Mouse (Mus musculus) heart, embryonic 16.5 days (tissue): ENCODE data around the gene Uvrag. TPM values are rescaled to one million over a fixed set of nuclear protein-coding genes. Genes with fewer than 3 reads are reported as not detected.

ENCODE experiments used
- ATAC-seq: fragments of 200-750 bp; cut with Nextera tagmentation; replicated peaks from 2 replicates; pipeline ENCODE4 v1.8.0; 2017; ENCODE audit warnings: moderate number of reproducible peaks; ENCODE audit not compliant: insufficient read depth, low FRiP score; ENCODE audit errors: extremely low read depth
- H3K27ac ChIP-seq: fragments of 300-500 bp; sonication (generic); 2 replicates; pipeline ENCODE4 v1.5.1; 2014; ENCODE audit warnings: mild to moderate bottlenecking, low read length, control low read depth, moderate library complexity
- H3K27me3 ChIP-seq: fragments of 300-500 bp; sonication (generic); 2 replicates; pipeline ENCODE4 v1.6.1; 2014; ENCODE audit warnings: low read length, mixed read lengths; ENCODE audit not compliant: control insufficient read depth, insufficient read depth
- H3K36me3 ChIP-seq: fragments of 300-500 bp; sonication (generic); 2 replicates; pipeline ENCODE4 v1.6.1; 2014; ENCODE audit not compliant: control insufficient read depth, insufficient read depth
- H3K4me1 ChIP-seq: fragments of 300-500 bp; sonication (generic); 2 replicates; pipeline ENCODE4 v1.6.1; 2014; ENCODE audit warnings: low read length, mixed read lengths; ENCODE audit not compliant: control insufficient read depth, insufficient read depth
- H3K4me2 ChIP-seq: fragments of 300-500 bp; sonication (generic); 2 replicates; pipeline ENCODE4 v1.6.1; 2014; ENCODE audit warnings: low read depth, mild to moderate bottlenecking, control low read depth, low read length
- H3K4me3 ChIP-seq: fragments of 300-500 bp; sonication (generic); 2 replicates; pipeline ENCODE4 v1.5.1; 2014; ENCODE audit warnings: mild to moderate bottlenecking, control low read depth, low read length
- H3K9ac ChIP-seq: fragments of 300-500 bp; sonication (generic); 2 replicates; pipeline ENCODE4 v1.6.1; 2014; ENCODE audit warnings: low read length, control low read depth
- H3K9me3 ChIP-seq: fragments of 300-500 bp; sonication (generic); replicated peaks from 2 replicates; pipeline ENCODE4 v1.6.1; 2016; ENCODE audit warnings: low read length; ENCODE audit not compliant: control insufficient read depth
- WGBS: fragments of 180-500 bp; shearing (Covaris S2); extraction: QIAGEN DNeasy Blood & Tissue Kit; methylation state at CpG from one replicate; pipeline ENCODE4 v1.1.7; 2014; 5-methylcytosine and 5-hydroxymethylcytosine counted together
- polyA plus RNA-seq: library from polyadenylated mRNA; unstranded; fragments of >200 nt; fragmentation: Nextera tagmentation; extraction: Ambion mirVana; gene quantifications from 2 replicates; pipeline ENCODE4 v1.2.1, GENCODE M21; 2015

Uvrag gene
- polyA plus RNA-seq, 1 experiment from 2014 or later, result 16.3 TPM

DNA sequence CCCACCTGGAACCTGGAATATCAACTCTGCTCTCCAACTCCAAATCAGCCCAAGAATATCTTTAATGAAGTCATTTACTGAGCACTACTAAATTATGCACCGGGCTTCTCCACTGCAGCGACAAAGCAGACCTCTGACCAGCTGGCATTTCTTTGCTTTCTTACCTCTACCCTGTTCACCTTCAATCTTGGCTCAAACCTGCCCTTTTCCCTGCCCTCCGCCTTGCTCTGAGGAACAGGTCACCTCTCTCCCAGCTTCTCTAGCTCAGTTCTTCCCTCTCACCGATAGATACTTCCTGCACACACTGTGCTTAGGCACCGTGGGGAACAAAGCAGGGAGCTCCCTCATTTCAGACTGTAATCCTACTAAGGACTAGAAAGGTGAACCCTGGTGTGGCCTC is 18.3 kb downstream of the Uvrag start:
- Histone ChIP-seq H3K4me1 (peaks cover 34% of the 10 kb centered on the region), H3K27ac (no peak overlapping the region), H3K9ac (no peak overlapping the region), H3K4me2 (no peak overlapping the region), H3K4me3 (no peak overlapping the region), H3K27me3 (no peaks in the 10 kb centered on the region), H3K36me3 (0 out of 2 replicates have a peak, but pooled peaks cover 3% of the 10 kb centered on the region), H3K9me3 (peaks cover 4% of the 10 kb centered on the region; the same call in 1 of the 2 replicates)
- 63% methylated on average over 5 of the region's 5 CpGs for WGBS
- ATAC-seq, result no peak

DNA sequence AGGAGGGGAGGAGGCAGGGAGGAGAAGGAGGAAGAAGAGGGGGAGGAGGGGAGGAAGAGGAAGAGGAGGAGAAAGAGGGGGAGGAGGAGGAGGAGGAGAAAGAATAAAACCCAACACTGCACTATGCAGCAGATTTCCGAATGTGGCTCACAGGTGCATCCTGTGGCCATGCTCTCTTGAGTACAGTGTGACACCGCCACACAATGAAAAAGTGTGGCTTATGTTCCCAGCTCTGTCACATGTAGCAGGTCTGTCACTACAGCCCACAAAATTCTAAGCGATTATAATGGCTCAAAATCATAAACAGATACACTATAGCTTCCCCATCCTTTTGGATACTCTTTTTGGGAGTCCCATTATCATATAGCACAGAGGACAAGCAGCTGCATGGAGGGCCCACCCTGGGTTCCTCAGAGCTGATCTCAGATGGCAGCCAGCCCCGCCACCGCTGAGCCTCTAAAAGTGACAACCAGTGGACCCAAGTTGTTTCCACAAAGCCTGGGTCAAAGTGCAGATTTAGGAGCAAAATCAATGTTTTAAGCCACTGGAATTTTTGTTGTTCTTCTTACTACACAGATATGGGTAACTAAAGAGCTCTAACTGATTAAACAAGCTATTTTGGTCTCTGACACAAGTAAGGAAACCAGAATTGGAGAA is 19.9 kb downstream of the Uvrag start:
- H3K4me2 ChIP-seq, result no peak overlapping the region
- peaks cover 4% of the 10 kb centered on the region; the same call in 1 of the 2 replicates for H3K9me3 ChIP-seq
- 79% methylated on average over 5 of the region's 5 CpGs for WGBS
- H3K36me3 ChIP-seq, result 0 out of 2 replicates have a peak, but pooled peaks cover 3% of the 10 kb centered on the region
- H3K27ac ChIP-seq, result peak overlapping the region; percentile 51
- H3K4me1 ChIP-seq, result peaks cover 18% of the 10 kb centered on the region
- no peak overlapping the region for H3K9ac ChIP-seq
- 0 out of 2 replicates have a peak, but pooled peaks have one; percentile 49 for ATAC-seq
- no peak overlapping the region for H3K4me3 ChIP-seq
- H3K27me3 ChIP-seq, result no peaks in the 10 kb centered on the region

DNA sequence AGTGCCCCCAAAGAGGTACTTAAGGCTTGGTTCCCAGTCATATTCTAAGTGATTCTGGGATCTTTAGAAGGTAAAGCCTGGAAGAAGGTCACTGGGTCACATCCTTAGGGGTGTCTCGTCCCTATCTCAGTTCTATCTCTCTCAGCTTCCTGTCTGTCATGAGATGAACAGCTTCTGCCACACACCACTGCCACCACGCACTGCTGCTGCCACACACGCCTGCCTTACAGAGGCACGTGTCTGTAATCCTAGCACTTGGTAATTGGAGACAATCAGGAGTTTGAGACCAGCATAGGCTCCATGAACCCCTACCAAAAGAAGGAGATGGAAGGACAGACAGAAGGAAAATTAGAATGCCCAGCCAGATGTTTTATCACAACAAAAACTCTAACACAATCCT is 20.9 kb downstream of the Uvrag start:
- 60% methylated on average over 4 of the region's 4 CpGs for WGBS
- Histone ChIP-seq H3K9ac (no peak overlapping the region), H3K9me3 (peaks cover 4% of the 10 kb centered on the region; the same call in 1 of the 2 replicates), H3K27me3 (no peaks in the 10 kb centered on the region), H3K36me3 (0 out of 2 replicates have a peak, but pooled peaks cover 3% of the 10 kb centered on the region), H3K4me2 (no peak overlapping the region), H3K27ac (no peak overlapping the region), H3K4me1 (peaks cover 14% of the 10 kb centered on the region), H3K4me3 (no peak overlapping the region)
- ATAC-seq, result no peak

DNA sequence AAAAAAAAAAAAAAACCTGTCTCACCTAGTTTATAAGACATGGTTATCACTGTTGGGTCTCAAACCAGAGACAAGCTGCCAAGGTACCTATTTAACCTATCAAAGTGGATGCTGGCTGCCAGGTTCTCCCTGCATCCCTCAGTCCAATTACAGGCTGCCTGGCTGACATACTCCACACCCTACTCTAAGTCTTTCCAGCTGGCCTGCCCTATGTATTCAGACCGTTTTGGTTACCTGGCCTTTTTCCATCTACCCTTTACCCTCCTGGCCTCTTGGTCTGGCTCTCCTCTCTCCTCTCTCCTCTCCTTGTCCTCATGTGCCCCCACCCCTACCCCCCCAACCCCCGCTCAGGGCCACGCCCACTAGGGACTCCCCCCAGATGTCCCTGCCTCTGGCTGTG is 24.2 kb downstream of the Uvrag start:
- Histone ChIP-seq H3K36me3 (no peaks in the 10 kb centered on the region), H3K4me1 (peaks cover 16% of the 10 kb centered on the region), H3K27ac (no peak overlapping the region), H3K9ac (no peak overlapping the region), H3K27me3 (no peaks in the 10 kb centered on the region), H3K4me2 (no peak overlapping the region), H3K9me3 (no peaks in the 10 kb centered on the region), H3K4me3 (no peak overlapping the region)
- no peak for ATAC-seq
- WGBS, result 65% methylated on average over 3 of the region's 3 CpGs

DNA sequence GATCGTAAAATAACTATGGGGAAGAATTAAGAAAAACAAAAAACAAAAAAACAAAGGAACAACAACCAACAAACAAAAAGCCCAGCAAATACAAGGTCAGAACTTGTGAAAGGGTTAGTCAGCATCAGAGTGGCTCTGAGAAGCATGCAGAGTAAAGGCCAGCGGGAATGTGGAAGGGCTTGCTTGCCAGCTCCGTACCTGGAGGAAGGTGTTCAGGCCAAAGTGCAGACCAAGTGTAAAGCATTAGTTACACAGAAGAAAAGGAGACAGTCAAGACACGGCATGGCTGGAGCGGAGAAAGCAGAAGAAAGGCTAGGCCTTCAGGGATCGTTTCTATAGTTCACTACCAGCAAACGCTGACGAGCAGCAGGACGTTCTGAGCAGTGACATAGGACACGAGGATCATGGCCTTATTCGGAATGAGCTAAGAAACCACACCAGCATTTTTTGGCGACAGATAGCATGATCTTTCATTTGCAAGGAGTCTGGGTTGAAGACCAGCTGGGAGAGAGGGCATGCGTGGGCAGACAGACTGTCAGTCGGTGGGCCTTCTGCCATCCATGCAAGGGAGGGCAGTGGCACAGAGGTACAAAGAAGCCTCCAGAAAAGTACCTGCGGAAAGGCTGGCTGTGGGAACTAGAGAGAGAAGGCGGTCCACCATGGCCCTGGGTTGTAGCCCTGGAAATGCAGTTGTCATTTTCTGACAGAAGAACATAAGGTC is 26.8 kb downstream of the Uvrag start:
- Histone ChIP-seq H3K4me2 (no peak overlapping the region), H3K9ac (no peak overlapping the region), H3K4me3 (no peak overlapping the region), H3K4me1 (peaks cover 8% of the 10 kb centered on the region; the same call in 1 of the 2 replicates), H3K27me3 (no peaks in the 10 kb centered on the region), H3K36me3 (no peaks in the 10 kb centered on the region), H3K9me3 (no peaks in the 10 kb centered on the region), H3K27ac (no peak overlapping the region)
- no peak for ATAC-seq
- 82% methylated on average over 16 of the region's 16 CpGs for WGBS

DNA sequence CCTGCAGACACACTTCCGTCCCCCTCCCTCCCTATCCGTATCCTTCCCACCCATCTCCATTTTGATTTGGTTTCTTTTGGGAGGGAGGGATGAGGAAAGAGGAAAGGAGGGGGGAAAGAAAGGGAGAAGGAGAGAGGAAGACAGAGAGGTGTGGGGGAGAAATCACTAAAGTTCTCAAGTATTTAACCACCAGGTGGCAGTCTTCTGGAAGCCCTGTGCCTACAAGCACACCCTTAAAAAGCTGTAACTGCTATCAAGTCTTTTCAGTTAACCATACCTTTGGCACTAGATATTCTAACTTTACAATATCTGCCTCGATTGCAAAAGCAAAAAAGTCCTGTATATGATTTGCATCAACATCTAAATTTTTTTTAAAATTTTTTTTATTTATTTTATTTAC is 33.4 kb downstream of the Uvrag start:
- peaks cover 4% of the 10 kb centered on the region; the same call in 1 of the 2 replicates for H3K4me1 ChIP-seq
- H3K9ac ChIP-seq, result no peak overlapping the region
- H3K4me3 ChIP-seq, result no peak overlapping the region
- H3K4me2 ChIP-seq, result no peak overlapping the region
- no peaks in the 10 kb centered on the region for H3K36me3 ChIP-seq
- ATAC-seq, result peak; percentile 49; the same call in 1 of the 2 replicates
- 48% methylated on average over 3 of the region's 3 CpGs for WGBS
- no peak overlapping the region for H3K27ac ChIP-seq
- H3K9me3 ChIP-seq, result no peaks in the 10 kb centered on the region
- H3K27me3 ChIP-seq, result no peaks in the 10 kb centered on the region

DNA sequence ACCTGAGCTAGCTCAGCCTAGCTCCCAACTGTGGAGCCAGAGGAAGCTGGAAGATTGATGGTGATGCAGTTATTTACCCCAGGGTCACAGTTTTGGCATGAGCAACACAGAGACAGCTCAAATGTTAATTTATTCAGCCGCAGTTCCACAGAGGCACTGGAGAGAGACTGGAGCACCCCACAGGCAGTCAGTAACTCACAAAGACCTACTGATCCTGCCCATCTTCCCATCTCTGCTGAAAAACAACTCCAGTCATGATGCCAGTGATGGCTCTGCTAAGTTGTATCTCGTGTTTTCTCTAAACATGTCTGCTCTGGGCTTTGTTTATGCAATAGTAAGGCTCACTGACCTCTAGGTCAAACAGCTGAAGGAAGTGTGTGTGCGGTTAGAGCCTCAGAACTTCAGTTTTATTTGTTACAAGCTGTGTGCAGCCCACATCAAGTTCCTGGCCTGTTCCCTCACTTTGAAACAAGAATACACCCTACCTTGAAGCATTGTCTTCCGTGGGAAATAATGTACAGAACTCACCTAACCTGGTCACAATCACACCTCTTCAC is 34.1 kb downstream of the Uvrag start:
- no peaks in the 10 kb centered on the region for H3K36me3 ChIP-seq
- H3K9me3 ChIP-seq, result no peaks in the 10 kb centered on the region
- peaks cover 8% of the 10 kb centered on the region; the same call in 1 of the 2 replicates for H3K4me1 ChIP-seq
- no peaks in the 10 kb centered on the region for H3K27me3 ChIP-seq
- no peak overlapping the region for H3K4me3 ChIP-seq
- ATAC-seq, result no peak
- no peak overlapping the region for H3K9ac ChIP-seq
- no peak overlapping the region for H3K27ac ChIP-seq
- H3K4me2 ChIP-seq, result no peak overlapping the region
- 69% methylated on average over 4 of the region's 4 CpGs for WGBS

DNA sequence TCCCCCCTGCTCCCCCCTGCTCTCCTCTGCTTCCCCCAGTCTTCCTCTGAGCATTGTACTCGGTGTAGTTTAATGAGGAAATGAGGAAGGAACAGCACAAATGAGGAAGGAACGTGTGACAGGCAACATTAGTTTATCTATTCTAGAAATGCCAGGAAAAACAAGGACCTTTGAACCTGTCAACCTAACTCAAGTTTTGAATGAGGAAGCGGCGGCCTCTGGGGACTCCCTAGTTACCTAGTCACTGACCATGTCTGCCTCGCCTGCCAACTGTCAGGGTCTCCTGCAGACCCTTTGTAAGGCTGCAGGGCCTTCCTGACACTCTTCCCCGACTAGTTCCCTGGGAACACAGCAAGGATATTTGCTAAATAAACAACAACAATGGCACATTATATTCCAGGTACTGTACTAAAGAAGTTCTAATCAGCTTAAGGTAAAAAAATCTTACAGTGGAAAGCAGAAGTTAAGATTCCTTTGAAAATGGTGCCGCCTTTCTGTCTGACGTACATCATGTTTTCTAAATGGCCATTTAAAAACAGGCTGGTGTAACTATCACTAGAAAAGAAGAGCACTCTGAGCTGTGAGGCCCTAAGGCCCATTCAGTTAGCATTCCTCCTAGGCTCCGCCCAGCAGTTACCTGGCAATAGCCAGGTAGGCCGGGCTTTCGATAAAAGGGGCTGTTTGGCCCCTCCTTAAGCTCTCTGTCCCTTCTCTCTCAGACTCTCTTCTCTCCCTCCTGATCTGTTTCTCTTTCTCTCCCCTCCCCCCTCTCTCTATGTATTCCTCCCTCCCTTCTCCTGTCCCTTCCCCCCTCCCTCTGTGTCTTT is 39.0 kb downstream of the Uvrag start:
- Histone ChIP-seq H3K4me2 (no peak overlapping the region), H3K9me3 (no peaks in the 10 kb centered on the region), H3K36me3 (peaks cover 4% of the 10 kb centered on the region; the same call in 1 of the 2 replicates), H3K27ac (no peak overlapping the region), H3K4me1 (peaks cover 12% of the 10 kb centered on the region), H3K4me3 (no peak overlapping the region), H3K9ac (no peak overlapping the region), H3K27me3 (no peaks in the 10 kb centered on the region)
- 46% methylated on average over 11 of the region's 11 CpGs for WGBS
- 0 out of 2 replicates have a peak, but pooled peaks have one; percentile 16 for ATAC-seq
